Mouse (Mus musculus): ENCODE results near the gene Ski. TPM values are rescaled to one million over a fixed set of nuclear protein-coding genes. Genes with fewer than 3 reads are reported as not detected.

The Ski gene
- polyA plus RNA-seq, 1 experiment from 2014 or later, result 2.1 TPM

GRCm38 (mm10) chr4:155116607-155117006, 105.8 kb downstream of the Ski start:
- peak overlapping the region; percentile 55; the same call in 1 of the 2 replicates for H3K27ac ChIP-seq (replicated peaks)
- no peak overlapping the region for H3K4me3 ChIP-seq (replicated peaks)
- H3K27me3 ChIP-seq, result no peaks in the 10 kb centered on the region
- WGBS (ENCODE audit: insufficient replicate concordance), result 17% methylated on average over 4 of the region's 4 CpGs
- H3K9ac ChIP-seq, result no peak overlapping the region
- H3K4me2 ChIP-seq, result peak overlapping the region; percentile 28; the same call in 1 of the 2 replicates
- ATAC-seq (ENCODE audit: insufficient read depth), result no peak
- H3K4me1 ChIP-seq (replicated peaks), result peaks cover 45% of the 10 kb centered on the region
- H3K36me3 ChIP-seq (replicated peaks), result no peaks in the 10 kb centered on the region
- H3K9me3 ChIP-seq (replicated peaks), result no peaks in the 10 kb centered on the region

- ATAC-seq (ENCODE audit: insufficient read depth), result no peak
- no peak overlapping the region for H3K9ac ChIP-seq
- H3K4me3 ChIP-seq (replicated peaks), result no peak overlapping the region
- H3K4me2 ChIP-seq, result no peak overlapping the region
- 63% methylated on average over 8 of the region's 8 CpGs for WGBS (ENCODE audit: insufficient replicate concordance)
- H3K4me1 ChIP-seq (replicated peaks), result peaks cover 25% of the 10 kb centered on the region
- no peak overlapping the region for H3K27ac ChIP-seq (replicated peaks)
- no peaks in the 10 kb centered on the region for H3K9me3 ChIP-seq (replicated peaks)
- no peaks in the 10 kb centered on the region for H3K36me3 ChIP-seq (replicated peaks)
- H3K27me3 ChIP-seq, result no peaks in the 10 kb centered on the region
These were observed 108.5 kb downstream of the Ski start for GRCm38 (mm10) chr4:155113766-155114410.

DNA sequence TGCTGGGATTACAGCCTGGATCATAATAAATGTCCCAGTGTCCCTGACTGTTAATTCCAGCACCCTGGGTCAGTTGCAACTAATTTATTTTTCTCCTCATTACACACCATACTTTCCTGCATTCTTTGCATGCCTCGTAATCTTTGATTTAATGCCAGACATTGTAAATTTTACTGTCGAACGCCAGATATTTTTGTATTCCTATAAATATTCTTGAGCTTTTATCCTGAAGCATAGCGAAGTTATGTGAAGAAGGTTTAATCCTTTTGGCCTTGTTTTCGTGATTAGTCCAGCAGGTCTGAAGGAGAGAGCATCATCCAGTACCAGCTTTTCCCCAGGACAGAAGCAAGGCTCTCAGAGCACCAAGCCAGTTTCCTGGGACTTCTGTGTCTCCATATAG, 112.9 kb downstream of the Ski start:
- Histone ChIP-seq H3K4me3 (replicated peaks) (no peak overlapping the region), H3K9me3 (replicated peaks) (no peaks in the 10 kb centered on the region), H3K27ac (replicated peaks) (no peak overlapping the region), H3K4me1 (replicated peaks) (peaks cover 7% of the 10 kb centered on the region), H3K27me3 (no peaks in the 10 kb centered on the region), H3K9ac (no peak overlapping the region), H3K36me3 (replicated peaks) (no peaks in the 10 kb centered on the region), H3K4me2 (no peak overlapping the region)
- ATAC-seq (ENCODE audit: insufficient read depth), result no peak
- 74% methylated on average over 5 of the region's 5 CpGs for WGBS (ENCODE audit: insufficient replicate concordance)

DNA sequence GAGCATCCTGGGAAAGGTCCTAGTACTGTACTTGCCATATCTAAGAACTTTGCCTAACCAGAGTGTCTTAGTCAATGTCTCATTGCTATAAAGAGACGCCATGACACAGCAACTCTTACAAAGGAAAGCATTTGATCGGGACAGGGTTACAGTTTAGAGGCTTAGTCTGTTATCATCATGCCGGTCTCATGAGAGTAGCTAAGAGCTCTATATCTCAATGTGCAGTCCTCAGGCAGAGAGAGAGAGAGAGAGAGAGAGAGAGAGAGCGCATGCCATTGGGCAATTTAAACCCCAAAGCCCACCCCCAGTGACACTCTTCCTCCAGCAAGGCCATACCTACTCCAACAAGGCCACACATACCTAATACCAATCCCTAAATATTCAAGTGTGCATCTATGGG, 114.5 kb downstream of the Ski start:
- Histone ChIP-seq H3K4me1 (replicated peaks) (peaks cover 7% of the 10 kb centered on the region), H3K9ac (no peak overlapping the region), H3K36me3 (replicated peaks) (no peaks in the 10 kb centered on the region), H3K4me3 (replicated peaks) (no peak overlapping the region), H3K27ac (replicated peaks) (0 out of 2 replicates have a peak overlapping the region, but pooled peaks have one; percentile 19), H3K27me3 (no peaks in the 10 kb centered on the region), H3K9me3 (replicated peaks) (no peaks in the 10 kb centered on the region), H3K4me2 (no peak overlapping the region)
- 35% methylated on average over 4 of the region's 4 CpGs for WGBS (ENCODE audit: insufficient replicate concordance)
- ATAC-seq (ENCODE audit: insufficient read depth), result peak; percentile 74

Other genes starting within 250 kb of the Ski start
- gene Plch2, start 165.8 kb downstream of the Ski start, polyA plus RNA-seq (2015; fragmentation: Nextera tagmentation; extraction: Ambion mirVana), result 0.14 TPM in 1 of 2 replicates, not detected in the other
- 7.5 and 8.3 TPM in 2 replicates for gene Pex10, start 155.6 kb downstream of the Ski start, polyA plus RNA-seq (2015; fragmentation: Nextera tagmentation; extraction: Ambion mirVana)
- gene Rer1, start 136.2 kb downstream of the Ski start, polyA plus RNA-seq (2015; fragmentation: Nextera tagmentation; extraction: Ambion mirVana), result 78.0 and 81.0 TPM in 2 replicates
- gene Morn1, start 136.0 kb downstream of the Ski start, polyA plus RNA-seq (2015; fragmentation: Nextera tagmentation; extraction: Ambion mirVana), result 0.88 and 1.1 TPM in 2 replicates
- gene Faap20, start 27.2 kb upstream of the Ski start, polyA plus RNA-seq (2015; fragmentation: Nextera tagmentation; extraction: Ambion mirVana), result 18.2 and 19.7 TPM in 2 replicates
- gene Prkcz, start 138.8 kb upstream of the Ski start, polyA plus RNA-seq (2015; fragmentation: Nextera tagmentation; extraction: Ambion mirVana), result 2.4 and 4.3 TPM in 2 replicates
- gene Gabrd, start 175.5 kb upstream of the Ski start, polyA plus RNA-seq (2015; fragmentation: Nextera tagmentation; extraction: Ambion mirVana), result not detected in 2 replicates
- 0.07 and 0.14 TPM in 2 replicates for gene Cfap74, start 186.6 kb upstream of the Ski start, polyA plus RNA-seq (2015; fragmentation: Nextera tagmentation; extraction: Ambion mirVana)
- gene Tmem52, start 246.5 kb upstream of the Ski start, polyA plus RNA-seq (2015; fragmentation: Nextera tagmentation; extraction: Ambion mirVana), result 0.50 TPM in 1 of 2 replicates, not detected in the other